Mouse (Mus musculus) spleen, adult 2 months (tissue): ENCODE data around the gene Srp54c.
"Not testable (repeated sequence)": the region's sequence is repeated elsewhere in the genome, so short reads cannot be mapped to it uniquely, and the experiment has no call there.

Experiments
- CTCF ChIP-seq: fragments of 200-500 bp; IDR thresholded peaks from 2 replicates; pipeline ENCODE4 v1.5.1; 2011; ENCODE audit warnings: mild to moderate bottlenecking, inconsistent platforms; ENCODE audit not compliant: insufficient read depth, insufficient read length, insufficient replicate concordance; ENCODE audit errors: extremely low read depth
- POLR2A ChIP-seq: fragments of 200-500 bp; IDR thresholded peaks from 2 replicates; pipeline ENCODE4 v1.6.1; 2011; ENCODE audit warnings: low read depth, low read length, inconsistent platforms

DNA sequence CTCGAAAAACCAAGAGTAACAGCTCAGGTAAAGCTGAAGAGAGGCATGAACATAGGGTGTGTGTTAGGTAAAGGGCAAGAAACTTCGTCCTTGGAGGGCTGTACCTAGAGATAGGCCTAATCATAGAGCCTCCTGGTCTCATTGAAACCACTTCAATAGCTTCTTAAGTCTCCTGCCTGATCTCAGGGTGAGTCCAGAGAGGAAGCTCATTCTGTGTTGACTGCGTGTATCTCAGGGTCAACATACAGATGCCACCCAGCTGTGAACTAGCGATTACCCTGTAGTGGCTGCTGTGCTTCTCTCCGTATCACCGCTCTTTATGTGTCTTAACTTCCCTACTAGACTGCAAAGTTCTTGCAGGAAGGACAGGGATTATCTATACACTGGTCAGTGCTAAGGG lies 17.0 kb upstream of the Srp54c start:
- not testable (repeated sequence) for TF ChIP-seq POLR2A, CTCF
